Mouse (Mus musculus) heart, embryonic 10.5 days (tissue): Measurements from ENCODE around the gene Rubcnl. TPM values are rescaled to one million over a fixed set of nuclear protein-coding genes. Genes with fewer than 3 reads are reported as not detected.
A peak's percentile ranks its signal among the peaks of the same experiment; 100 is the strongest.

Source experiments
- DNase-seq: peaks from one replicate; pipeline ENCODE4 v3.0.0-alpha.2; 2017; ENCODE audit warnings: low spot score
- H3K27ac ChIP-seq: fragments of 300-500 bp; sonication (generic); 2 replicates; pipeline ENCODE4 v1.5.1; 2016; ENCODE audit warnings: mild to moderate bottlenecking
- H3K27me3 ChIP-seq: fragments of 300-500 bp; sonication (generic); 2 replicates; pipeline ENCODE4 v1.6.1; 2016; ENCODE audit warnings: mild to moderate bottlenecking; ENCODE audit not compliant: poor library complexity, insufficient read depth, severe bottlenecking
- H3K36me3 ChIP-seq: fragments of 300-500 bp; sonication (generic); 2 replicates; pipeline ENCODE4 v1.6.1; 2016; ENCODE audit warnings: mild to moderate bottlenecking, moderate library complexity
- H3K4me1 ChIP-seq: fragments of 300-500 bp; sonication (generic); 2 replicates; pipeline ENCODE4 v1.6.1; 2016; ENCODE audit warnings: mild to moderate bottlenecking
- H3K4me3 ChIP-seq: fragments of 300-500 bp; sonication (generic); 2 replicates; pipeline ENCODE4 v1.5.1; 2016; ENCODE audit warnings: mild to moderate bottlenecking, moderate library complexity
- H3K9me3 ChIP-seq: fragments of 300-500 bp; sonication (generic); 2 replicates; pipeline ENCODE4 v1.6.1; 2016; ENCODE audit warnings: mild to moderate bottlenecking, moderate library complexity
- WGBS: fragments of 180-500 bp; shearing (Covaris S2); methylation state at CpG from one replicate; pipeline ENCODE4 v1.1.7; 2016; 5-methylcytosine and 5-hydroxymethylcytosine counted together
- polyA plus RNA-seq: library from polyadenylated mRNA; unstranded; fragments of >200 nt; fragmentation: Nextera tagmentation; extraction: Ambion mirVana; gene quantifications from 2 replicates; pipeline ENCODE4 v1.2.1, GENCODE M21; 2016

Gene Rubcnl
- 0.40 and 0.81 TPM in 2 replicates for polyA plus RNA-seq

DNA sequence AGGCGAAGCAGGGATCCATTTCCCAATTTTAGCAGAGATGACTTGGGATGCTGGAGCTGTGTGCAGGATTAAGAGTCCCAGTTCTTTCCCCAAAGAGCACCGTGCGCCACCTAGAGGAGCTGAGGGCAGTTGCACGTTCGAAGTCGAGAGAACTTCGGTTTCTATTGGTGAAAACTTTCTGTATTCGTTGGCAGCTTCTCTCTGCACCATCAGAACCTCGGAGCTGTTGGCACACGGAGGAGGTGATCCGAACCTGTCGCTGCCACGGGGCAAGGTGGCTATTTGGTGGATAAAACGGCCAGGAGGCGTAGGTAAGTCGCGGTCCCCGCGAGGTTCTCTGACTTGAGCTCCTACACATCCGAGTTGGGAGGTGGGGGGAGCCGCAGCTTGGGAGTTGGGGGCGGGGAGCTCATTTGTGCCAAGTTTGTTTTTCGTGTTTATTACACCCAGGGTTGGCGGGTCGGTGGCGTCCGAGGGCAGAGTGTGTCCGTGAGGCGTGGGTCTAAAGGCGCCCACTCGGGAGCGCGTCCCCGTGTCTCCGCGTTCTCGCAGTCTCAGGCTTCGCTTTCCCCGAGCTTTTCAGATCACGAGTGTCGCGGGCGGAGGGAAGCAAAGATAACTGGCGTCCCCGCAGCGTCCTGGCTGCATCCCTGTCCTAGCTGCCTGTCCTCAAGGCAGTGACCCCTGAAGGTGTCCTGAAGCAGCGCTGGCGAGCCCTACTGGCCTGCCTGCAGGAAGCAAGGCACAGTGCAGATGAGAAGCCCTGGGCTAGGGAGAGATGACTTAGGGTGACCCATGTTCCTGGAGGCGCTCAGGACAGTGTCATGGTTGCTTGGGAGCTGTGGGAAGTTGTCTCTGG, at the start of gene Rubcnl:
Gene Rubcnl, plus strand, starts transcription at position 172 of the 859 bp plus-strand sequence.
- no peaks in the 10 kb centered on the region; the same call in 1 of the 2 replicates for H3K27me3 ChIP-seq
- peak; percentile 89 for DNase-seq
- H3K4me3 ChIP-seq: peak within 1 kb of the TSS; percentile 78
- no peaks in the 10 kb centered on the region for H3K9me3 ChIP-seq
- peak within 1 kb of the TSS; percentile 89 for H3K27ac ChIP-seq
- WGBS: 2% methylated on average over 49 of the region's 49 CpGs
- no peaks in the 10 kb centered on the region for H3K36me3 ChIP-seq
- H3K4me1 ChIP-seq: peaks cover 18% of the 10 kb centered on the region

DNA sequence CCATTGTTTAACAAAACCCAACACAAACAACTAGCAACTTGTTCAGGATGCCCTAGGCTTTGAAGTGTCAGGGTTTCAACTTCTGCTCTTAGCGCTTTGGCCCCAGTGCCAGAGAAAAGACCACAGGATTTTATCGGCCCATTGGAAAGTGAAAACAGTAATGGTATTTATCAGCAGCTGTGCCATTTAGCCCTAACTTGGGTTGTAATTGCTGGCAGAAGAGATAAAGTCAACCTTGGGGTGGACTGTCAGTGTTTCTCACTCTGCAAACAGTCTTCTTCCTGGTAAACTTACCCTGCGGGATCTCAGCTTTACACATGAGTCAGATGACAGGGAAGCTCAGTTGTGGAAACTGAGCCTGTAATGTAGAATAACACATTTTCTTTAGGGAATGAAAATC, 43.6 kb upstream of the Rubcnl start:
- no peaks in the 10 kb centered on the region for H3K27me3 ChIP-seq
- no peak overlapping the region for H3K27ac ChIP-seq

DNA sequence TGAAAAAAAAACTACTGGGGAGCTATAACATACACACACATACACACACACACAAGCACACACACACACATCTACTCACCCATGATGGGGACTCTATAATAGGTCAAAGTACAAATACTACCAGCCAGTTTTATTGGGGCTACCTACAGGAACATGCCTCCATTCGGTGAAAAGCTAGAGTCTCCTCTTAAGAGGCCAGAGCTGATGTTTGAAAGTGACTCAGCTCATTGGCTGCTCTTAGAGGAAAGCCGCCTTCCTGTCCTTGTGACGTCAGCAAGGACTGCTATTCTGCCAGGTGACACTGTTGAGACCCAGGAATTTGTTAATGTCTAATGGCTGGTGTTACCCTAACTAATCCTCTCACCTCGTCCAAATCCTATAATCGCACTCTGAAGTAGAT, 43.1 kb upstream of the Rubcnl start:
- Histone ChIP-seq H3K27ac (no peak overlapping the region), H3K4me1 (peaks cover 21% of the 10 kb centered on the region), H3K27me3 (no peaks in the 10 kb centered on the region), H3K36me3 (no peaks in the 10 kb centered on the region), H3K4me3 (no peak overlapping the region), H3K9me3 (no peaks in the 10 kb centered on the region)
- WGBS: 63% methylated on average over 5 of the region's 5 CpGs
- no peak for DNase-seq

More for the DNA sequence above, 43.6 kb upstream of the Rubcnl start:
- Histone ChIP-seq H3K4me1 (peaks cover 21% of the 10 kb centered on the region), H3K9me3 (no peaks in the 10 kb centered on the region), H3K36me3 (no peaks in the 10 kb centered on the region), H3K4me3 (no peak overlapping the region)
- no peak for DNase-seq
- WGBS: 9% methylated on average over 3 of the region's 3 CpGs

GRCm38 (mm10) chr14:74974136-74974651, 41.6 kb upstream of the Rubcnl start:
- Histone ChIP-seq H3K27ac (peak overlapping the region; percentile 62), H3K36me3 (no peaks in the 10 kb centered on the region), H3K27me3 (no peaks in the 10 kb centered on the region), H3K9me3 (no peaks in the 10 kb centered on the region), H3K4me1 (peaks cover 21% of the 10 kb centered on the region), H3K4me3 (no peak overlapping the region)
- 38% methylated on average over 10 of the region's 10 CpGs for WGBS
- no peak for DNase-seq

DNA sequence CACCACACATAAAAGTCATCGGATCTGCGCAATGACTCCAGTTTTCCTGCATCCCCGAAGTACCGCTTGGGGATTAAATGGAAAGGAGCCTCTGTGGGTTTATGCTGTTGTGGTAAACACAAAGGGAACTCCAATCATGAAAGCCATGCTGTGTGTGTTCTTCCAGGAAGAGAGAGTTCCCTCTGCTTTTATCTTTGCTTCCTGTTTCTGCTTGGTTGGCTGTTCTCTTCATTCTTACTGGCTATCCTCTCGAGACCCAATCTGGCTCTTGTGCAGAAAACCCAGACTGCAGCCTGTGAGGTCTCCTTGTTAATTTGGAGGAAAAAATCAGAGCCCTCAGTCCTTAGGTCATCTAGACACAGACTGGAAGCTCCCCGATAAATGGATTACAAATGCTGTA, 38.9 kb upstream of the Rubcnl start:
- 83% methylated on average over 6 of the region's 6 CpGs for WGBS
- Histone ChIP-seq H3K4me3 (no peak overlapping the region), H3K27ac (no peak overlapping the region)

GRCm38 (mm10) chr14:74981016-74981415, 34.8 kb upstream of the Rubcnl start:
- 70% methylated on average over 3 of the region's 3 CpGs for WGBS
- Histone ChIP-seq H3K36me3 (no peaks in the 10 kb centered on the region), H3K9me3 (no peaks in the 10 kb centered on the region), H3K27ac (no peak overlapping the region), H3K4me1 (no peaks in the 10 kb centered on the region), H3K27me3 (no peaks in the 10 kb centered on the region), H3K4me3 (no peak overlapping the region)
- DNase-seq: no peak

More for the DNA sequence above, 38.9 kb upstream of the Rubcnl start:
- H3K4me1 ChIP-seq: peaks cover 21% of the 10 kb centered on the region
- DNase-seq: no peak
- H3K36me3 ChIP-seq: no peaks in the 10 kb centered on the region
- no peaks in the 10 kb centered on the region for H3K27me3 ChIP-seq
- no peaks in the 10 kb centered on the region for H3K9me3 ChIP-seq

- no peaks in the 10 kb centered on the region for H3K9me3 ChIP-seq
- H3K27me3 ChIP-seq: no peaks in the 10 kb centered on the region
- H3K27ac ChIP-seq: no peak overlapping the region
- WGBS: 69% methylated on average over 5 of the region's 5 CpGs
- no peak overlapping the region for H3K4me3 ChIP-seq
- H3K4me1 ChIP-seq: no peaks in the 10 kb centered on the region
- no peak for DNase-seq
- no peaks in the 10 kb centered on the region for H3K36me3 ChIP-seq
Measured at GRCm38 (mm10) chr14:74983079-74983478, 32.7 kb upstream of the Rubcnl start.

GRCm38 (mm10) chr14:74984817-74985391, 30.9 kb upstream of the Rubcnl start:
- WGBS: 64% methylated on average over 7 of the region's 7 CpGs

GRCm38 (mm10) chr14:74985658-74986057, 30.2 kb upstream of the Rubcnl start:
- H3K36me3 ChIP-seq: no peaks in the 10 kb centered on the region
- 0 out of 2 replicates have a peak, but pooled peaks cover 5% of the 10 kb centered on the region for H3K4me1 ChIP-seq
- no peak for DNase-seq
- no peak overlapping the region for H3K4me3 ChIP-seq
- H3K9me3 ChIP-seq: no peaks in the 10 kb centered on the region
- H3K27me3 ChIP-seq: no peaks in the 10 kb centered on the region
- no peak overlapping the region for H3K27ac ChIP-seq
- WGBS: 71% methylated on average over 4 of the region's 4 CpGs

More at GRCm38 (mm10) chr14:74984817-74985391, 30.9 kb upstream of the Rubcnl start:
- Histone ChIP-seq H3K27ac (no peak overlapping the region), H3K9me3 (no peaks in the 10 kb centered on the region), H3K4me1 (0 out of 2 replicates have a peak, but pooled peaks cover 5% of the 10 kb centered on the region), H3K36me3 (no peaks in the 10 kb centered on the region), H3K27me3 (no peaks in the 10 kb centered on the region), H3K4me3 (no peak overlapping the region)
- DNase-seq: no peak

GRCm38 (mm10) chr14:74986527-74986926, 29.3 kb upstream of the Rubcnl start:
- DNase-seq: no peak
- H3K27me3 ChIP-seq: no peaks in the 10 kb centered on the region
- WGBS: 76% methylated on average over 3 of the region's 3 CpGs
- no peak overlapping the region for H3K4me3 ChIP-seq
- H3K36me3 ChIP-seq: no peaks in the 10 kb centered on the region
- 0 out of 2 replicates have a peak, but pooled peaks cover 5% of the 10 kb centered on the region for H3K4me1 ChIP-seq
- no peaks in the 10 kb centered on the region for H3K9me3 ChIP-seq
- H3K27ac ChIP-seq: no peak overlapping the region

DNA sequence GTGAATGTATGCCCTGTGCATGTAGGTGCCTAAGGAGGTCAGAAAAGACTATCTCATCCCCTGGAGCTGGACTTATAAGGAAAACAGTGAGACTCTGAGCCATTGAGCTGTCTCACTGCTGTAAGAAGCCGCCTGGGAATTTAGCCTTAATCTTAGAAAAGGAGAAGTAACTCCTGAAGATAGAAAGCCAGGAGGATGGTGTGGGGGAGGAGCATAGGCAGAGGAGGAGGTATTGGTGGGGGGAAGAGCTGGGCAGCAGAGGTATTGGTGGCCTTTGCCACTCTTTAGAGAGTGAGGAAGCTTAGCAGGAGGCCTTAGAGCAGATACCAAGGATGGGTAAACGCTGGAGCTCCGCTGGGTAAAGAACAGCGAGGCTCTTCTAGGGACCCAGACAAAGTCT, 26.5 kb upstream of the Rubcnl start:
- WGBS: 33% methylated on average over 4 of the region's 4 CpGs
- Histone ChIP-seq H3K27ac (peak overlapping the region; percentile 57; the same call in 1 of the 2 replicates), H3K4me3 (no peak overlapping the region), H3K4me1 (0 out of 2 replicates have a peak, but pooled peaks cover 5% of the 10 kb centered on the region), H3K9me3 (no peaks in the 10 kb centered on the region), H3K36me3 (no peaks in the 10 kb centered on the region), H3K27me3 (no peaks in the 10 kb centered on the region)
- no peak for DNase-seq

- 85% methylated on average over 4 of the region's 4 CpGs for WGBS
- Histone ChIP-seq H3K36me3 (no peaks in the 10 kb centered on the region), H3K4me3 (no peak overlapping the region), H3K4me1 (0 out of 2 replicates have a peak, but pooled peaks cover 5% of the 10 kb centered on the region), H3K27ac (no peak overlapping the region), H3K9me3 (no peaks in the 10 kb centered on the region), H3K27me3 (no peaks in the 10 kb centered on the region)
- DNase-seq: no peak
Measured at GRCm38 (mm10) chr14:74989909-74990308, 25.9 kb upstream of the Rubcnl start.

GRCm38 (mm10) chr14:74990504-74990903, 25.3 kb upstream of the Rubcnl start:
- no peak overlapping the region for H3K27ac ChIP-seq
- H3K27me3 ChIP-seq: no peaks in the 10 kb centered on the region
- no peaks in the 10 kb centered on the region for H3K9me3 ChIP-seq
- no peak for DNase-seq
- H3K4me3 ChIP-seq: no peak overlapping the region
- WGBS: 15% methylated on average over 1 of the region's 1 CpGs
- 0 out of 2 replicates have a peak, but pooled peaks cover 5% of the 10 kb centered on the region for H3K4me1 ChIP-seq
- H3K36me3 ChIP-seq: no peaks in the 10 kb centered on the region
